Mouse (Mus musculus) right cerebral cortex, adult 2 months (tissue): ENCODE measurements at regions not wholly inside any gene's neighbourhood (a gene's known extent, or its start where the extent isn't known, plus 50 kb on each side); places are given as distances from the start of the nearest gene placed in this dataset.

Experiments
- DNase-seq, 2 experiments: peaks; one replicate each; pipeline ENCODE4 v3.0.0; 2021 to 2022; ENCODE audit warnings: low spot score in 2 of 2

- no peak for DNase-seq
Observed at GRCm38 (mm10) chr4:39508866-39509265, 58.8 kb downstream of the 1700009N14Rik start.

GRCm38 (mm10) chr4:39527492-39527891, 77.4 kb downstream of the 1700009N14Rik start:
- DNase-seq, result no peak

GRCm38 (mm10) chr4:39528661-39529060, 78.6 kb downstream of the 1700009N14Rik start:
- DNase-seq, result no peak

GRCm38 (mm10) chr4:39556101-39556763, 106.1 kb downstream of the 1700009N14Rik start:
- DNase-seq, result peak in 1 of 2 experiments; percentile 2

GRCm38 (mm10) chr4:39597426-39597825, 147.3 kb downstream of the 1700009N14Rik start:
- DNase-seq, result no peak

GRCm38 (mm10) chr4:39605046-39605445, 155.0 kb downstream of the 1700009N14Rik start:
- no peak for DNase-seq

- no peak for DNase-seq
Observed at GRCm38 (mm10) chr4:39644136-39644535, 194.0 kb downstream of the 1700009N14Rik start.

- peak; percentile 9 to 30 for DNase-seq
Observed at GRCm38 (mm10) chr4:39644849-39645248, 194.8 kb downstream of the 1700009N14Rik start.

GRCm38 (mm10) chr4:39660538-39660937, 210.4 kb downstream of the 1700009N14Rik start:
- no peak for DNase-seq

GRCm38 (mm10) chr4:39672609-39673008, 222.5 kb downstream of the 1700009N14Rik start:
- DNase-seq, result no peak

GRCm38 (mm10) chr4:39695236-39695635, 245.1 kb downstream of the 1700009N14Rik start:
- DNase-seq, result no peak

- peak; percentile 75 to 81 for DNase-seq
Observed at GRCm38 (mm10) chr4:39697565-39697964, 247.5 kb downstream of the 1700009N14Rik start.

- DNase-seq, result peak in 1 of 2 experiments; percentile 13
Observed at GRCm38 (mm10) chr4:39699347-39699746, 249.3 kb downstream of the 1700009N14Rik start.

- no peak for DNase-seq
Observed at GRCm38 (mm10) chr4:39717477-39717876, 267.4 kb downstream of the 1700009N14Rik start.

- no peak for DNase-seq
Observed at GRCm38 (mm10) chr4:39718691-39719090, 268.6 kb downstream of the 1700009N14Rik start.

GRCm38 (mm10) chr4:39719951-39720350, 269.9 kb downstream of the 1700009N14Rik start:
- no peak for DNase-seq

GRCm38 (mm10) chr4:39721524-39721923, 271.4 kb downstream of the 1700009N14Rik start:
- DNase-seq, result no peak

- no peak for DNase-seq
Observed at GRCm38 (mm10) chr4:39765586-39765985, 315.5 kb downstream of the 1700009N14Rik start.

- DNase-seq, result no peak
Observed at GRCm38 (mm10) chr4:39791096-39791495, 341.0 kb downstream of the 1700009N14Rik start.

GRCm38 (mm10) chr4:39809950-39810349, 332.9 kb upstream of the Aco1 start:
- DNase-seq, result no peak

- DNase-seq, result no peak
Observed at GRCm38 (mm10) chr4:39812766-39813165, 330.1 kb upstream of the Aco1 start.

GRCm38 (mm10) chr4:39815620-39816019, 327.3 kb upstream of the Aco1 start:
- no peak for DNase-seq

- DNase-seq, result no peak
Observed at GRCm38 (mm10) chr4:39817675-39818074, 325.2 kb upstream of the Aco1 start.

GRCm38 (mm10) chr4:39833634-39834033, 309.2 kb upstream of the Aco1 start:
- DNase-seq, result no peak
